Mouse (Mus musculus): ENCODE measurements around the gene Hacd2. TPM values are rescaled to one million over a fixed set of nuclear protein-coding genes. Genes with fewer than 3 reads are reported as not detected.

Hacd2 gene
- total RNA-seq (2021) = 1 to 10 TPM; 3.2 to 4.8 TPM
- long read RNA-seq, experiment 1 = 0 reads
- long read RNA-seq, experiment 2 = 0 reads

DNA sequence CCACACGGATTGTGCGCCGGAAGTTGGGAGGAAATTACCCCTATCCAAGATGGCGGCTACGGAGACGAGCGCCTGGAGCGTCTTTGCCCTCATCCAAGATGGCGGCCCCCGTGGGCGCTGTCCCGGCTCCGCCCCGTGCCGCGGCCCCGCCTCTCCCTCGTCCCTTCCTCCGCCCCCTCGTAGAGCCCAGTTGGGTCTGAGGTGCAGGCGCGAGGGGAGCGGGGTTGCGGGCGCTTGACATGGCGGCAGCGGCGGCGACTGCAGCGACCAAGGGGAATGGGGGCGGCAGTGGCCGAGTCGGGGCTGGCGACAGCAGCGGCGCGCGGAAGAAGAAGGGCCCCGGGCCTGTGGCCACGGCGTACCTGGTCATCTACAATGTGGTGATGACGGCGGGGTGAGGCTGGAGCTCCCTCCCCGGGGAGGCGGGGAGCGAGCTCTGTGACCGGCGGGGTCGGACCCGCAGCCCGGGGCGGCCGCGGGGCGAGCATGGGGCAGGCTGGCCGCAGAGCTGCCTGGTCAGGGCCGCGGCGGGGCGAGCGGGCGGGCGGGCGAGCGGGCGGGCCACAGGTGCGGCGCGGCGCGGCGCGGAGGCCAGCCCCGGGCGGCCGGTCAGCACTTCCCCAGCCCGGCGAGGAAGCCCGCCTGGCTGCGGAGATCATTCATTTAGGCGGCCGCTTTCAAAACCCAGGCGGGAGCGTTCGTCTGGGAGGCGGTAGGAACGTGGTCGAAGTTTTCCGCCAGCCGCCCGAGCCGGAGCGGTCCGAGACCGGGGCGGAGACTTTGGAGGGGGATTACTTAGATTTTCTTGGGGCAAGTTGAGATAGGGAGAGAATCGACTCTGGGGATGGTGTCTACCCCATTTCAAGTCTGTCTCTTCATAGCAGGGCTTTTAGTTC is at the start of gene Hacd2:
TSS of gene Hacd2 (plus strand) at position 187 of the 896 bp plus-strand sequence.
- DNase-seq = peak; percentile 94

DNA sequence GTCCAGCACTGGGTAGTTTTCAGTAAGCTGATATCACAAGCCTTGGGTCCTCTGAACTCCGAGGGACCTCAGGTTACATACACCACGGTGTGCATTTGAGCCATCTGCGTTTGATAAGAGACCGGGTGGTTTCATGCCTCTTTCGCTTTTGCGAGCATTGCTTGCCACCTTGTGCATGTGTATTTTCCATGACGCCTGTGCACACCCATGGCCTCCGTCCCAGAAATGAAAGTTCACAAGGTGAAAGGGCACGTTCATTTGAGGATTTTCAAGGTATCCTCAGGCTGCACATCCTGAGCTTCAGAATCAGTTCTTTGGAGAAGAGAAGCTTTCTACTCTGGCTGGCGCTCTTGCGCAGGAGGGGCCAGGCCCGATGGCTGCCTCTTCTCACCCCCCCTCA is 49.8 kb upstream of the Hacd2 start:
- DNase-seq = no peak

DNA sequence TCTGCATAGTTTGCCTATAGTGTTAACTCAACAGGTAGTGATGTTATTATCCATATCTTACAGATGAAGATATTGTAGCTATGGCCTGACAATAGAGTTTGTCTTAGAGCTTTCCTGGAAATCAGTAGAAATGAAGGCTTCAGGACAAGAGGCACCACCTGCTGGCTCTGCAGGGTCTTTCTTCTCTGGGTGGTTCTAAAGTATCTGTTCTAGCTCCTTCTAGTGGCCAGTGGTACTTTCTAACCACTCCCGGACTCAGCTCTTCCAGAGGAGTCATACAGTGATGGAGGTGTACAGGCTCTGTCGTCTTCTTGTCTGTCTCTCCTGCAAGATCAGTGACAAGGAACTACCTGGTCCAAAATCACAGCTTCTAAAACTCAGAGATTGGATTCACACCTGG is 46.7 kb upstream of the Hacd2 start:
- no peak for DNase-seq

DNA sequence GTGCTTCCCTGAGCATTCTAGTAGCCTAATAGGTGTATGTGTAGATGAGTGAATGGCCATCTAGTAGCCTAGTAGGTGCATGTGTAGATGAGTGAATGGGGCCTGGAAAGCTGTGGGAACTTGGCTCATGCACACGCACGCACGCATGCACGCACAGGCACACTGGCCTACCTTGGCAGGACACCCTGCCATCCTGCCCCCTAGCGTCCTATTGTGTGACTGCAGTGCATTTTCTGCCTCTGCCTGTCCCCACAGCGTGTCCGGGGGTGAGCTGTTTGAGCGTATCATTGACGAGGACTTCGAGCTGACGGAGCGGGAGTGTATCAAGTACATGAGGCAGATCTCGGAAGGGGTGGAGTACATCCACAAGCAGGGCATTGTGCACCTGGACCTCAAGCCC is 45.6 kb upstream of the Hacd2 start:
- DNase-seq = no peak

DNA sequence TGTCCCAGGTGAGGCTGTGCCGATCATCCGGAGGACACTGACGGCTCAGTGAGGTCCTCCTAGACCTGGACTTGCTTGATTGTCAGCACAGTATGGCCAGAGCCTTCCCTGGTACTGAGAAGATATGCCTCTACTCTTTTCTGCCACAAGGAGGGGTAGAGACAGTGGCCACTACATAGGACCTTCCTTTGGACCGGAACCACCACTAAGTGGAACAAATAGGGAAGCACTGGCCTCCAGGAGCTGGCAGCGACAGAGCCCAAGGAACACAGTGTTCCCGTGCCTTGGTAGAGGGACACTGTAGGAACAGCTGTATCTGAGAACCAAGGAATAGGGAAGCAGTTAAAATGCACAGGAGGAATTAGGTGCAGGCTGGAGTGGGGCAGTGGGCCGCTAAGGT is 44.2 kb upstream of the Hacd2 start:
- no peak for DNase-seq

DNA sequence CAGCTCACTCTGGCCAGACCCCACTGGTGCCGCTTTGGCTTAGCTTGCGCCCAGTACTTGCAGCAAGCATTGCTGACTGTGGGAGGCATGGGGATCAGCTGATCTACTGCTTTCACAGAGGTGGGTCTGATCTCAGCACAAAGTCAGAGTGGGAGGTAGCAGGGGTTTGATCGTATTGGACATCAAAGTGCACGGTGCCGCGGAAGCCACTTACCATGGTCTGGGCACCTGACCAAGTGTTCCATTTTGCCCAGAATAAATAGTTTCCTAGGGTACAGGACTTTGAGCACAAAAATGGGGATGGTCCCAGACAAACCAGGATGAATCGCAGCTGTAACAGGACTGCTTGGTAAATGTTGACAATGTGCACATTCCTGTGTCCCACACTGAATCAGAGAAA is 41.2 kb upstream of the Hacd2 start:
- DNase-seq = no peak

DNA sequence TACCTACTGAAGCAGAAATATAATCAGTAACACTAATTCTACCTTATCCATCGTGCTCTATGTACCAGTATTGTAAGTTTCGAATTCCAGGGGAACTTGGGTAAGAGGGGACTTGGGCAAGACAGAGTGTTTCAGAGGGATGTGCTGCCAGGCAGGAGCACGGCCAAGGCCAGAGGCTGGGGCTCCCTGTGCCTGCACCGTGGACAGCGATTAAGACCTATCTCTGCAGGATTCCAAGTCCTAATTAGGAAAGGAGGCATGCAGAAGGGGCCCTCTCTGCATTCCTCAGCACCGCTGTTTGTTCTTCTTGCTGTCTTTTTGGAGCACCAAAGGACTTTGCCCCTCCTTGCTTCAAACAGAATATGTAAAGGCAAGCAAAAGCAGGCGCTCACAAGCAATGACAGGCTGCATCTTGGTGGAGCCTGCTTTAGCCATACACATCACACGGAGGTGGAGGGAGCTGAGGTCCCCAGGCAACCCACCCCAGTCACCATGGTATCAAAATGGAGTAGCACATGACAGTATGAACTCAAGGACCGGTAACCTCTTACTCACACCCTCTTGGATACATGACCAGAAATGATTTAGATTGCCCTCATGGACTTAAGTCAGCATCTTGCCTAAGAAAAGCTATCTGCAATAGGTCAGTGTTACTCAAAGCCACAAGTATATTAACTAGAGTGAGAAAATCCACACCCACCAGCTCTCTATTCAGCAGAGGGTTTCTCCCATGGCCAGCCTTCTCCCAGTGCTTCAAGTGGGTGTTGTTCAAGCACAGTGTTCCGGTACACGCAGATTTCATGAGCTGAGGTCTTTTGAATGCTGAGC is 37.8 kb upstream of the Hacd2 start:
- no peak for DNase-seq

DNA sequence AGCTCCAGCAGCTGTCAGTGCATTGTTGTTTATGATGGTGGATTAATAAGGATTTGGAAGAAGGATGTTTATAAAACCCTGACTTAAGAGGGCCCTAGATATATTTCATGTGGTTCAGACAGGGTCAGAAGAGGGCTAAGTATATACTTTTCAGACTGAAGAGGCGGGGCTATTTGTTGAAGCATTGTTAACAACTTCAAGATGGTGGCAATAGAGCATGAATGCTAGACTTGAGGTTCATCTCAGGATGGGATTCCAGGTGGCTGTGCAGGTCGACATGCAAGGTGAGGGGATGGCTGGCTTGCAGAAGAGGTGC is 37.2 kb upstream of the Hacd2 start:
- no peak for DNase-seq

DNA sequence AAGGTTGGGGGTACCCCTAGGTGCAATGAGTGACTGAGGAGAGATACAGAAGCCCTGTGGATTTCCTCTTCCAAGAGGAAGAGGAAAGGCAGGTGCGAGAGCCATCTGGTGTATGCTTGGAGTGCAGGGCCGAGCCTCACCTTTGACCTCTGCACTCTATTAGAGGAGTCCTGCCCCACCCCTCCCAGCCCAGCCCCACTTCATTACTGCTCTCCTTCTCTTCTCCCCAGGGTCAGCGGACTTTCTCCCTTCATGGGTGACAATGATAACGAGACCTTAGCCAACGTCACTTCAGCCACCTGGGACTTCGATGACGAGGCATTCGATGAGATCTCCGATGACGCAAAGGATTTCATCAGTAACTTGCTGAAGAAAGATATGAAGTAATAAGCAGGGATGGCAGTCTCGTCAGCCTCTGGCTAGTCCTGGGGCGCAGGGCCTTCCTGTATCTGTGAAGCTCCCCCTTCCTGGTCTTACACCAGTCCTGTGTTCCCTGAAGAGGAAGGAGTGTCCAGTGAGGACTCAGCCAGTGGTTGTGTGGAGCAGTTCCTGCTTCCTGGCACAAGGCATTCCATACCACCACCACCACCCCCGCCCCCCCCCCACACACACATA is 35.9 kb upstream of the Hacd2 start:
- DNase-seq = no peak

DNA sequence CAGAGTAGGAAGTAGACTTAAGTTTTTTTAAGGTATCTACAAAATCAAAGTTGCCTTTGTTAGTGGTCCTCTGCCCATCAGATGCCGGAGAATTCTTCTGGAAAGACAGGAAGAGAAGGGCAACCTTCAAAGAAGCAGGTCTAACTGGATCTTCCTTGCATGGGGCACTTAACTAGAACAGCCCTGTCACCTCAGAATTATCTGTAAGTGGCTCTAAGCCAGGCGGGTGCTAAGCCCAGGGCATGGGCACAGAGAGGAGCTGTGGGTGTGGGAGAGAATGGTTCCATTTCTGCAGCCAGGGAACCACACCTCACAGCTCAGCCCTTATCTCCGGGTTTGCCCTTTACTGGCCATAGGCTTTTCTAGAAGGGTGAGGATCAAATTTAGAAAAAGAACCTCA is 30.9 kb upstream of the Hacd2 start:
- DNase-seq = no peak

DNA sequence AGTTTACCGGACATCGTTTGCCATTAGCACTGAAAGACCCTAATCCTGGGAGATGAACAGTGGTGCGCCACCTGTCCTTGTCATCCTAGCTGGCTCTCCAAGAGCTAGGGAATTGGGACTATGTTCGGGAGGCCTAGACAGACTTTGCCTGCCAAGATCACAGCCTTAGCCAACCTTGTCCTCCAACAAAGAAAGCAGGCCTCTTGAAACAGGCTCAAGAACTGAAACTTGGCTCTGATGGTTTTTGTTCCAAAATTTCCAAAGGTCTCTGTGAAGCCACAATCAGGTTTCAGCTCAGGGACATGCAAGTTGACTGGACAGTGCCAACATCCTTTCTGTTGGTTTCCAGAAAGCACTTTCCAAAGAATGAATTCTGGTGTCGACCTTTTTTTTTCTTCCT is 29.4 kb upstream of the Hacd2 start:
- no peak for DNase-seq

DNA sequence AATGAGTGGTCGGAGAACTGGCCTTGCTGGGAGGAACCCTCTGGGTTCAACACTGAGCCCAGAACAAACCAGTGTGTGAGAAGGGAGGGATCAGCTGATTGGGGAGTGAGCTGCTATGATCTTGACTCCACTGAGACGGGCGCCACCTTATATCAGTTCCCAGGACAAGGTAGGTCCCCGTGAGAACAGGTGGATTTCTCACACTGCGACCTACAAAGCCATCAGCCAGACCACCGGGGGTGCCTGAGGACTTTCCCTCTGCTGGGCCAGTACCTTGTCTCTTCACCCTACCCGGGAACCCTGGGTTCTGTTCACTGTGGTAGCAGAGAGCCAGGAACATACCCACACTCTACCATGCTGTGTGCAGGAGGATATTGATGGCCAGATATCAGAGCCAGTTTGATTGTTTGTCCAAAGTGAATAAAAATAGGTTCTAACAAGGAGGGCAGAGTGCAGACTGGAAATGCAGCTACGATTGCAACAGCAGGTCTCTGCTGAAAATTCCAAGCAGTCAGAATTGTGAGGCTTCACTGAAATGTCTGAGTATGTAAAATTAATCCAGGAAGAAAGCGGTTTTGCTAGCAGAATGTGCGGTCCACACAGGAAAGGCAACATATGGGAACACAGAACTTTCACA is 28.4 kb upstream of the Hacd2 start:
- DNase-seq = no peak

DNA sequence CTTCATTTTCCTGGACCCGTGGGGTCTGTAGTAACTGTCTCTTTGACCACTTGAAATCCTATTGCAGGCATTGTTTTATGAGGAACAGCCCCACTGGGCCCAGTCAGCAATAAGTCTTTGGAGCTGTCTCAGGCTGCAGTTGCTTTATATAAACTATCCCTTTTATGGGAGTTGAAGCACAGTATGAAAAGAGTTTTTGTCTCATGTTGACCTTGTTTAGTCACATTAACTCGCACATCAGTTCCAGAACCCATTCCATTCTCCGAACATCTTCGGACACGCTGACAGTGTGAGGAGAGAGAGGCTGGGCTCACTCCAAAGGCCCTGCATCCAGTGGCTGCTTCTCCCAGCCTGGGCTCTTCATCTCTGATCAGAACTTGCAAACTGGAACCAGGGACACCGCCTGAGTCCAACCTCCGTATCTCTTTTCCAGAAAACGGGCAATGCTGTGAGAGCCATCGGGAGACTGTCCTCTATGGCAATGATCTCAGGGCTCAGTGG is 27.5 kb upstream of the Hacd2 start:
- DNase-seq = no peak

DNA sequence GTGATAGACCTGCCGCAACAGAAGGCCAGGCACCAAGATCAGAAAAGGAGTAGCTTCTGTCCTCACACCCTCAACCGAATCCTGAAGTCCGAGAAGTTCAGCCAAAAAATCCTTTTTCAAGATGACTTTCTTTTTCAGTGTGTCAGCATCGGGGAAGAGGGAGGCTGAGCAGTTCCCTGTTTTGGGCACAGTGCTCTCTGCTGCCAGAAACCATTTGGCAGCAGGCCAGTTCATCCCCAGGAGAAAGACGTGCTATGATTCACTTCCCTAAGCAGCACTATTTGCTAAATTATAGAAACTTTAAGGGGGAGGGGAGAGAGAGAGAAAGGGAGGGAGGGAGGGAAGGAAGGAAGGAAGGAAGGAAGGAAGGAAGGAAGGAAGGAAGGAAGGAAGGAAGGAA is 26.1 kb upstream of the Hacd2 start:
- DNase-seq = peak; percentile 69

DNA sequence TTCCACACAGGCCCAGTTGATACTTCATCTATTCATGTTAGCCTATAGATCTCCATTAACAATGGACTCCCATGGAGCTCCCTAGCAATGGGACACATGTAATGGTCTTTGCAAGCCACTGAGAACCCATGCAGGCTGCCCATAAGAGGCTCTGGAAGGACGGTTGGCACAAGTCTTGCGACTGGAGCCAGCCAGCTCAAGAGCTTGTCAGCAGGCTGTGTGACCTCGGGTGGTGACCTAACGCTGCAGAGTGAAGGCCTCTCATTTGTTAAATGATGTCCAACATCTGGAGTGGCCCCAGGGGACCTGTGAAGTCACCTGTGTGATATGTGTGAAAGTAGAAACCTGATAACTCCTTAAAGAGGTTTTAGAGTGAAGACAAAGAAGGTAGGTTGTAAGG is 25.2 kb upstream of the Hacd2 start:
- no peak for DNase-seq

DNA sequence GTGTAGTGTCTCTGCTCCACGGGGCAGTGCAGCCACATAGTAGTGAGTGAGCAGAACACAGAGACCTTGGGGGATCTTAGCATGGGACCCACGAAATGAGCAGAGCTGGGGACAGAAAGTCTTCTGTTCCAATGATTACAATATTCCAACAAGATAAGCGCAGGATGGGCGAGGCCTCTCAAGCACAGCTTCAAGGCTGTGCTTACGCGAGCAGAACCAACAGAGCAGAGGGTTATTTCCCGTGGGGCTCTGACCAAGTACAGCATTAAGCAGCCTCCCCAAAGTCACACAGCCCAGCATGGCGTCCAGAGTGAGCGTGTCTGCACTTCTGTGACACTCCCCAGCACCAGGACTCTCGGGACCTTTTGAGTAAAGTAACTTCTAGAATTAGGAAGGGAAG is 24.7 kb upstream of the Hacd2 start:
- no peak for DNase-seq

DNA sequence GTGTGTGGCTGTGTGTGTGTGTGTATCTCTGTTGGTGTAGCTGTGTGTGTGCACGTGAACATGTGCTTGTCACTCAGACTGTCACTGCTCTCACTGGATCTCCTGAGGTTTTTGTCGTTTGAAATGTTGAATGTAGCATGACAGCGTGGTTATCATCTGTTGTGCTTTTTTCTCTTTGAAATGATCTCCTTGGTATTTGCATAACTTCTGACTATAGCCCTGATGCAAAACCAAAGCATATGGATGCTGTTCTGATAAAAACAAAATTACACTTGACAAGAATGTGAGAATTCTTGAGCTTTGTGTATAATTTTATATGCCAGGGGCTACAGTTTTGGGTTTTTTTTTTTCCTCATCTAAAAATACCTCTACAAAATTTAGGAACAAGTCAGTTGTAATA is 23.2 kb upstream of the Hacd2 start:
- DNase-seq = no peak

DNA sequence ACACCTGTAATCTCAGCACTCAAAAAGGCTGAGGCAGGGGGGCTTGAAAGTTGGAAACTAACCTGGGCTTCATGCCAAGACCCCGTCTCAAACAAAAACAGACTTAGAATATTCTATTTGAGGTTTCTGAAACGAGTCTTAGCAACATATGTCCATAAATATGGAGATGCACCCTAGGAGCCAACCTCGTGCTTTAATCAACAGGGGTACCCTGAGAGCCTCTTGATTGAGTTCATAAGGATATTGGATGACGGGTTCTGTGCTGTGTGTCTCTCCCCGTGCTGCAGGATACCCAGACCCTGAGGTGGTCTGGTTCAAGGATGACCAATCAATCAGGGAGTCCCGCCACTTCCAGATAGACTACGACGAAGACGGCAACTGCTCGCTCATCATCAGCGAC is 22.2 kb upstream of the Hacd2 start:
- DNase-seq = no peak

DNA sequence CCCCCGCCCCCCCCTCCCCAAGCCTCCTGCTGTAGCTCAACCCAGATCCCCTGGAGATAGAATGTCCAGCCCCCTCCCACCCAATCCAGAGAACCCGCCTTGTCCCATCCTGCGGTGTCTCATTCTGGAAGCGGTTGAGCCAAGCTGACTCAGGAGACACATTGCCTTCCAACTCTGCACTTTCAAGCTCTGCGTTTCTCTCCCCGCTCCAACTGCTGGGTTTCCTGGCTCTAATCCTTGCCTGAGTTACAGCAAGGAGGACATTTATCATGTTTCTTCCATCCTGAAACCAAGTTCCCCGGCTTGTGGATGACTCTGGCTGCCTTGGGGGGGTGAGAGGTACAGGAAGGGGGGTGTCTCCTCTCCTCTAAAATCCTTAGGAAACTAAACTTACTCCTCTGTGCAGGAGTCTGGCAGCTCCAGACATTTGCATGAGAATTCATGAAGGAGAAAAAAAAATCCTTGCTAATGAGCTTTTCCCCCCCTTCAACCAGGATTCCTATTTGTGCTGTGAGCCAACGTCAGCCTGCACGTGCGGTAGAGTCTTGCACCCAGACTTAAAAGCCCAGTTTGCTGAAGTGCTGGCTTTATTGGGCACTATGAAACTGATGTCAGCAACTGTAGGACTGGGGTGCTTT is 21.2 kb upstream of the Hacd2 start:
- DNase-seq = no peak

DNA sequence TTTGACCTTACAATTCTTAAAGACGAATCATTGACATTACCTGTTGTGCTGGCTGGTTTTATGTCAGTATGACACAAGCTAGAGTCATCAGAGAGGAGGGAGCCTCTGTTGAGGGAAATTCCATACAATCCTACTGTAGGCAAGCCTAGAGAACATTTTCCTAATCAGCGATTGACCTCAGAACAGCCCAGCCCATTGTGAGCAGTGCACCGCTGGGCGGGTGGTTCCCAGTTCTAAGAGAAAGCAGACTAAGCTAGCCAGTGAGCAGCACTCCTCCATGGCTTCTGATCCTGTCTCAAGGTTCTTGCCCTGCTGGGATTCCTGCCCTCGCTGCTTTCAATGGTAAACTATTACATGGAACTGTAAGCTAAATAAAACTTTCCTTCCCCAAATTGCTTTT is 17.9 kb upstream of the Hacd2 start:
- no peak for DNase-seq

DNA sequence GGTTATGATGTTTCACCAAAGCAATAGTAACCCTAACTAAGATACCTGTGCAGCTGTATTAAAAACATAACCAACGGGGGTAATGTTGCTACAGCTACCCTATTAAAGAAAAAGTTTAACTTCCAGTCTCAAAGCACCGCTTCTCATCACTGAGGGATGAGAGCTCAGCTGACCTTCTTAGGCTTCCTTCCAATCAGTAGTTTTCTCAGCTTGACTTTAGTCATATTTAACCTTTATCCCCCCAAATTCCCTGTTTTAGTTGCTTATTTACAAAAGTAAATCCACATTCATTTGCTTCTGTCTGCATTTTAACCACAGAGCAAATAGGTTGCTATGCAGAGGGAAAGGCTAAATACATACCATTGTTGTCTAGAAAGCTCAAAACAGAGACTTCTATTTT is 17.5 kb upstream of the Hacd2 start:
- DNase-seq = no peak

DNA sequence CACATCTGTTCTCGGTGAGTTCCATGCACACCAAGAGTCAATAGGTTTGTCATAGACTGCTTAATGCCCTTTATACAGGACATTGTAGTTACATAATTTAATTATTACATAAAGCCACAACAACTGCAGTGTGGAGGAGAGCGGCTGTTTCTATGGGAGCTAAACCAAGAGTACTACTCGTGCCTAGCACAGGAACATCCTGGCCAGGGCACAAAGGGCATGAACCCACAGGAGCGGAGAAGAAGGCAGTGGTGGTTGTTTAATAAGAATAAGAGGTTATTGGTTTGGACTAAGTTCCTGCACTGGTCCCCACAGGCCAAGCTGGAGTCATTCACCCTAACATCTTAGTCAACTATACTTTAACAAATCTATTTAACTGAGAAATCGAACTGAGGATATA is 16.0 kb upstream of the Hacd2 start:
- DNase-seq = no peak

Measured in gastrocnemius, postnatal 10 days (tissue).